Mouse (Mus musculus): ENCODE data around the gene Ccr7.
A peak's percentile ranks its signal among the peaks of the same experiment; 100 is the strongest.

Gene Ccr7

DNA sequence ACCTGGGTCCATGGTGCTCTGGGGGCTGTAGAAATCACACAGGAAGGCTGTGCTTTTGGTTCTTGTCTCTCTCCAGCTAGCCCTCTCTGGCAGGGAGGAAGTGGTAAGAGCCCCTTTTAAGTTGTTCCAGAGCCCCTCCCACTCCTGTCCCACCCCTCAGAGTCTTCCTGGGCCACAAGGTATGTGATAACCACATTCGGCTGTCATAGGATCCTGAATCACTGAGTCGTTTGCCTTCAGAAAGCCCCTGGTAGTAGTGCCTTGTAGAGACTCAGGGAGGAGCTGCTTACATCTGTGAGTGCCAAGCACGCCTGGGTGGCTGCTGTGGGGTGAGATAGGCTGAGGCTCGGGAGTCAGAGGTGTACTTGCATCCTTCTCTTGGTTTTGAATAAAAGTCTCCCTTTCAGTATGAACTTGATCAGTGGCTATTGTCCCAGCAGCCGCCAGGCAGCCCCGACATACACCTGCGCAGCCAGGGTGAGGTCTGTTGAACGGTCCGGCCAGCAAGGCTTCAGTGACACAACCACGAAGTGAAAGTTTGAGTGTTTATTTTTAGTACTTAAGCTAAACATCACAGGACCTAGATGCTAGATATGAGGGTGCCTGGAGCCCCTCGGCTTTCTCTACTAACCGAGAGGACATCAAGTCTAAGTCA is at the start of gene Ccr7:
Ccr7 (minus strand) TSS at position 91 of the 655 bp plus-strand sequence.
- ATAC-seq (ENCODE audit: low TSS enrichment) = no peak

GRCm38 (mm10) chr11:99189154-99189582 is 34.3 kb upstream of the Ccr7 start:
- peak; percentile 57; the same call in 1 of the 2 replicates for ATAC-seq (ENCODE audit: low TSS enrichment)

- ATAC-seq (ENCODE audit: low TSS enrichment) = no peak
Measured at GRCm38 (mm10) chr11:99187348-99187747, 32.5 kb upstream of the Ccr7 start.

DNA sequence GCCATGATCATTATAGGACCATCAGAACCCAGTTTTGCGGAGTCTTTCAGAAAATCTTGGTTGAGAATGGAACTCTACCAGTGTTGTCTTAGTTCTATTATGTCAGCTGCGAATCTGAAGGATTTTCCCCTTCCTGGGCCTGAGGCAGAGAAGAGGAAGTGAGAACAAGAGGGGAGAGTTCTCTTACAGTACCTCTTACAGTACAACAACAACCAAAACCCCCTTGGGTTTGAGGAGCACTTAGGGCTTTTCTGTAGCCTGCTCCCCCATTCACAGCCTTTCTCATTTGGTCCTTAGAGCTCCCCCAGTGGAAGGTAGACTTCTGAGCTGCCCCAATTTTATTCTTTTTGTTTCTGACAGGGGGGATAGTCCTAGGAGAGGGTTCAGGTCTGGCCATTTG is 32.0 kb upstream of the Ccr7 start:
- ATAC-seq (ENCODE audit: low TSS enrichment) = no peak

DNA sequence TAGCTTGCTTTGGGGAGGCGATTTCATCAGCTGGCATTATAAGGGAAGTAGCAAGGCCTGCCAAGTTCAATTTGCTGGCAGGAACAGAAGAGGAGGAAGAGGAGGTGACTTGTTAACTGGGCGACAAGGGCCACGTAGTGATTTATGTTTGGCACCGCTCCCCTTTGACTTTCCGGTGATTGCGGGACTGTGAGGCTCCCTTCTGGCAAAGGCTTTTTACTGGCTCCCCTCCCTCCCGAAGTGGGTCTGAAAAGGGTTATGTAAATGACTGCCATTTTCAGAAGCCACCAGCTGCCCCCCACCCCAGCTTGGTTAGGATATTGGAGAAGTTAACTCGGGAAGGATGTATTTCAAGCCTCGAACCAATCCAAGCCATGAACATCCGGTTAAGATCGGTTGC is 27.7 kb upstream of the Ccr7 start:
- 0 out of 2 replicates have a peak, but pooled peaks have one; percentile 16 for ATAC-seq (ENCODE audit: low TSS enrichment)

DNA sequence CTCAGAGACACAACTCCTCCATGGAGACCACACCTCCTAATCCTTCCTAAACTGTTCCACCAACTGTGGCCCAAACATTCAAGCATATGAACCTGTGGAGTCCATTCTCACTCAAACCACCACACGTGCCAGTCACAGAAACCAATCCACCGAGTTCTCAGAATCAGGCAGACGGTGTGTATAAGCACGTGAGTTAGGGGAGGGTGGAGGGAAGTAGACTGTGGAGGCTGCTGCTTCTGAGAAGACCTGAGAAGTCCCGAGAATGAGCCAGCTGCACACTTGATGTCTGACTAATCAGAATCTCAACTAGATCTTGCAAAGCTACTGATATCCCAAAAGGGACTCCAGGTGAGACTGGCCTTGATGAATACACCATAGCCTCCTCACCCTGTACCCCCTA is 25.2 kb upstream of the Ccr7 start:
- ATAC-seq (ENCODE audit: low TSS enrichment) = no peak

DNA sequence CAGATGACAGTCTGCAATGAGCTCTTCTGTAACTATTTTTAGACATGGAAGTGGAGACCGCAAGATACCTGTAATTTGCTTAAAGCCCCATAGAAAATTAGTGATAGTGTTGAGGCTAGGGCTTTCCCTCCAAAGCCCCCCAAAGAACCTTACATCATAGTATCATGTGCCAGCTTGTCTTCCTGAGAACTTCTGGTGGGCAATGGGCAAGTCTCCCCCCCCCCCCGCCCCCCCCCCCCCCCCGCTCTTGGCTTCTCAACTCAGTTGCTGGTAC is 23.0 kb upstream of the Ccr7 start:
- no peak for ATAC-seq (ENCODE audit: low TSS enrichment)

GRCm38 (mm10) chr11:99177054-99177924 is 22.4 kb upstream of the Ccr7 start:
- no peak for ATAC-seq (ENCODE audit: low TSS enrichment)

DNA sequence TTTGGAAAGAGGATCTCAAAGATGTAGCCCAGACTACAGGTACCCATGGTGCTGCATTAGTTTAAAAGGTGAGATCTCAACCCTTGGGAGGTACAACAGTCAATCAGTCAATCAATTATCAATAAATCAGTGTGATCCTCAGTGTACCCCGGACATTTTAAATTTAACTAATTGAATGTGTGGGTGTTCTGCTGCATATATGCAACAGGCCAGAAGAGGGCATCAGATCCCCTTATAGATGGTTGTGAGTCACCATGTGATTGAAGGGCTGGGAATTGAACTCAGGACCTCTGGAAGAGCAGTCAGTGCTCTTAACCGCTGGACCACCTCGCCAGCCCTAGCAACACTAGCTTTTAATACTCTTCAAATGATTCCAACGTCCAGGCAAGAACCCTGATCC is 17.1 kb upstream of the Ccr7 start:
- no peak for ATAC-seq (ENCODE audit: low TSS enrichment)

- ATAC-seq (ENCODE audit: low TSS enrichment) = no peak
Measured at GRCm38 (mm10) chr11:99171442-99171841, 16.6 kb upstream of the Ccr7 start.

- ATAC-seq (ENCODE audit: low TSS enrichment) = no peak
Measured at GRCm38 (mm10) chr11:99170547-99171267, 15.8 kb upstream of the Ccr7 start.

- no peak for ATAC-seq (ENCODE audit: low TSS enrichment)
Measured at GRCm38 (mm10) chr11:99170005-99170404, 15.1 kb upstream of the Ccr7 start.

GRCm38 (mm10) chr11:99169438-99169837 is 14.6 kb upstream of the Ccr7 start:
- no peak for ATAC-seq (ENCODE audit: low TSS enrichment)

- no peak for ATAC-seq (ENCODE audit: low TSS enrichment)
Measured at GRCm38 (mm10) chr11:99168030-99168474, 13.2 kb upstream of the Ccr7 start.

GRCm38 (mm10) chr11:99167576-99167975 is 12.7 kb upstream of the Ccr7 start:
- no peak for ATAC-seq (ENCODE audit: low TSS enrichment)

- ATAC-seq (ENCODE audit: low TSS enrichment) = no peak
Measured at GRCm38 (mm10) chr11:99166241-99166640, 11.4 kb upstream of the Ccr7 start.

DNA sequence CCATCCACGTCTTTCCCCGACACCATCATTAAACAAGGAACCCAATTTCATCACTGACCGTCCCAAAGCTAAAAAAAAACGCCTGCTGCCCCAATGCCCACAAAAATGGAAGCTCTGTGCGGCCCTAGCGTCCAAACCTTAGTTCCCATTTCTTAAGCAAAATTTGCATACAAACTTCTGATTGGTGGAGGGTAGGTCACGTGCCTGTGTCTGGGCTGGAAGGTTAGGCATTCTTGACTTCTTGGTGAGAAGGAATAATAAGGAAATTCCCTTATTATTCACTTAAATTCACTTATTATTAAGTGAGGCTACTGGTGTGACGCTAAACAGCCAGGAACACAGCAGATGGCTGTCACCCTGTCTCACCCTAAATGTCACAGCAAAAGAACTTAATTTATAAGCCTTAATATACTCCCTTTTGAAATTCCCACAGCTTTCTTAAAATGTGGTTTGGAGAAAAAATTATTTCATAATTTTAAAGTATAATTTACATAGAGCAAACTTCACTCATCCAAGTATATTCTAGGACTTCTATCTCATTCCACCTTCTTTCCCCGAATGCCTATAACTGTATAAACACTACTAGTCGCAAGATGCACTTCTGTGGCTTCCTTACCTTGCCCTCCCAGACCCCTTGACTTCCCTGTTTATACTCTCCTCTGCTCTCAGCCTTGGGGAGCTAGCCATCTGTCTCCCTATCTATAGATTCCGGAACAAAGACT is 10.3 kb upstream of the Ccr7 start:
- ATAC-seq (ENCODE audit: low TSS enrichment) = no peak

GRCm38 (mm10) chr11:99162972-99163686 is 8.3 kb upstream of the Ccr7 start:
- ATAC-seq (ENCODE audit: low TSS enrichment) = no peak

DNA sequence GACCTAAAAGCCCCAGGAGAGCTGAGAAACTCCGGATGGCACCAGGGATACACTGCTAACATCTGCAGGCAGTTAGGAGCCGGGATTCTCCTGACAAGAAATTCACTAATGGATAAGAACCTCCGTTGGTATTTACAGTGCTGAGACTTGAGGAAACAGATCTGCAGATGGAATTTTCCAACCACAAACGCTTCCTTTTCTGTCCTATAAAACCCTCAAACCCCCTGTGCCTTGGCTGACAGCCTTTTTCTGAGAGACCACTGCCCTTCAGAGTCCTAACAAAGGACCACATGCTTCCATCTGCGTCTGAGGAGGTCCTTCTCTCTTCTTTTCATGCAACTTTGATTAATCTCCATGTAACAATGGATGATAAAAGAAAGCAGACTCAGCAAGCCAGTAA is 6.8 kb upstream of the Ccr7 start:
- ATAC-seq (ENCODE audit: low TSS enrichment) = no peak

- no peak for ATAC-seq (ENCODE audit: low TSS enrichment)
Measured at GRCm38 (mm10) chr11:99160228-99160627, 5.4 kb upstream of the Ccr7 start.

- ATAC-seq (ENCODE audit: low TSS enrichment) = no peak
Measured at GRCm38 (mm10) chr11:99155817-99156216, 940 bp upstream of the Ccr7 start.
